Mouse (Mus musculus) spleen, adult 2 months (tissue): ENCODE results near the gene Aoc1. TPM values are rescaled to one million over a fixed set of nuclear protein-coding genes. Genes with fewer than 3 reads are reported as not detected.

ENCODE experiments used
- DNase-seq, 2 experiments: peaks; one replicate each; pipeline versions ENCODE4 v3.0.0 to v3.0.0-alpha.2; 2012 to 2021; ENCODE audit warnings: low spot score in 2 of 2, low read depth in 1 of 2
- H3K27ac ChIP-seq: fragments of 200-500 bp; 2 replicates; pipeline ENCODE4 v1.5.1; 2012; ENCODE audit warnings: low read length, inconsistent platforms; ENCODE audit not compliant: insufficient read depth
- H3K27me3 ChIP-seq: fragments of 200-500 bp; 2 replicates; pipeline ENCODE4 v1.6.1; 2012; ENCODE audit warnings: mild to moderate bottlenecking, moderate library complexity, low read length, inconsistent platforms; ENCODE audit not compliant: control insufficient read depth, insufficient read depth
- H3K36me3 ChIP-seq: fragments of 200-500 bp; 2 replicates; pipeline ENCODE4 v1.6.1; 2012; ENCODE audit warnings: mild to moderate bottlenecking, low read length, inconsistent platforms; ENCODE audit not compliant: control insufficient read depth, insufficient read depth
- H3K4me1 ChIP-seq: fragments of 200-500 bp; 2 replicates; pipeline ENCODE4 v1.6.1; 2011; ENCODE audit warnings: inconsistent platforms; ENCODE audit not compliant: control insufficient read depth, insufficient read depth, insufficient read length
- H3K4me3 ChIP-seq: fragments of 200-500 bp; 2 replicates; pipeline ENCODE4 v1.5.1; 2011; ENCODE audit warnings: mild to moderate bottlenecking, inconsistent platforms; ENCODE audit not compliant: insufficient read depth, insufficient read length; ENCODE audit errors: extremely low read depth
- CTCF ChIP-seq: fragments of 200-500 bp; IDR thresholded peaks from 2 replicates; pipeline ENCODE4 v1.5.1; 2011; ENCODE audit warnings: mild to moderate bottlenecking, inconsistent platforms; ENCODE audit not compliant: insufficient read depth, insufficient read length, insufficient replicate concordance; ENCODE audit errors: extremely low read depth
- POLR2A ChIP-seq: fragments of 200-500 bp; IDR thresholded peaks from 2 replicates; pipeline ENCODE4 v1.6.1; 2011; ENCODE audit warnings: low read depth, low read length, inconsistent platforms
- WGBS: fragments of 180-500 bp; shearing (Covaris S2); methylation state at CpG from one replicate; pipeline ENCODE4 v1.1.7; 2018; 5-methylcytosine and 5-hydroxymethylcytosine counted together
- polyA plus RNA-seq: library from polyadenylated mRNA; depleted of rRNA; stranded (reverse); fragments of >200 nt; gene quantifications from 2 replicates; pipeline ENCODE4 v1.2.3, GENCODE M21; 2012

Aoc1 gene
- polyA plus RNA-seq, 1 experiment, result 0.77 TPM

- Histone ChIP-seq H3K36me3 (no peaks in the 10 kb centered on the region), H3K27me3 (no peaks in the 10 kb centered on the region), H3K27ac (no peak overlapping the region), H3K4me3 (no peak overlapping the region), H3K4me1 (no peaks in the 10 kb centered on the region)
- 84% methylated on average over 13 of the region's 13 CpGs for WGBS
- DNase-seq, result no peak
- no peak for TF ChIP-seq POLR2A
These were observed 32.9 kb downstream of the Aoc1 start for GRCm38 (mm10) chr6:48905606-48906005.

GRCm38 (mm10) chr6:48906371-48906770 lies 33.7 kb downstream of the Aoc1 start:
- 96% methylated on average over 14 of the region's 14 CpGs for WGBS

GRCm38 (mm10) chr6:48909229-48909628 lies 36.5 kb downstream of the Aoc1 start:
- Histone ChIP-seq H3K4me1 (no peaks in the 10 kb centered on the region), H3K27me3 (no peaks in the 10 kb centered on the region), H3K4me3 (no peak overlapping the region), H3K27ac (no peak overlapping the region), H3K36me3 (no peaks in the 10 kb centered on the region)
- no peak for TF ChIP-seq CTCF
- no peak for TF ChIP-seq POLR2A
- 90% methylated on average over 1 of the region's 1 CpGs for WGBS
- DNase-seq, result no peak

More at GRCm38 (mm10) chr6:48906371-48906770, 33.7 kb downstream of the Aoc1 start:
- no peak for TF ChIP-seq POLR2A
- Histone ChIP-seq H3K4me1 (no peaks in the 10 kb centered on the region), H3K4me3 (no peak overlapping the region), H3K36me3 (no peaks in the 10 kb centered on the region), H3K27ac (no peak overlapping the region), H3K27me3 (no peaks in the 10 kb centered on the region)
- DNase-seq, result no peak

GRCm38 (mm10) chr6:48912033-48912432 lies 39.3 kb downstream of the Aoc1 start:
- Histone ChIP-seq H3K4me3 (no peak overlapping the region), H3K36me3 (no peaks in the 10 kb centered on the region), H3K27me3 (no peaks in the 10 kb centered on the region), H3K4me1 (no peaks in the 10 kb centered on the region), H3K27ac (no peak overlapping the region)
- peak; percentile 8 to 14 for DNase-seq
- TF ChIP-seq CTCF (peak; percentile 24; the same call in 1 of the 2 replicates), POLR2A (no peak)
- 12% methylated on average over 3 of the region's 3 CpGs for WGBS

- WGBS, result 91% methylated on average over 2 of the region's 2 CpGs
- no peak overlapping the region for H3K4me3 ChIP-seq
- H3K36me3 ChIP-seq, result no peaks in the 10 kb centered on the region
- H3K4me1 ChIP-seq, result no peaks in the 10 kb centered on the region
- no peak for DNase-seq
- H3K27ac ChIP-seq, result no peak overlapping the region
- H3K27me3 ChIP-seq, result no peaks in the 10 kb centered on the region
- TF ChIP-seq POLR2A (no peak), CTCF (no peak)
These were observed 40.9 kb downstream of the Aoc1 start for GRCm38 (mm10) chr6:48913587-48913986.

- no peak for DNase-seq
- no peaks in the 10 kb centered on the region for H3K36me3 ChIP-seq
- H3K4me1 ChIP-seq, result no peaks in the 10 kb centered on the region
- no peak within 1 kb of the TSS for H3K4me3 ChIP-seq
- H3K27ac ChIP-seq, result no peak within 1 kb of the TSS
- WGBS, result 90% methylated on average over 5 of the region's 5 CpGs
- no peaks in the 10 kb centered on the region for H3K27me3 ChIP-seq
- TF ChIP-seq POLR2A (no peak), CTCF (no peak)
These were observed 56.9 kb downstream of the Aoc1 start, which contains the start of gene 1600015I10Rik for GRCm38 (mm10) chr6:48929595-48929994. 1600015I10Rik (plus strand) TSS chr6:48929895.

GRCm38 (mm10) chr6:48949596-48949995 lies 76.9 kb downstream of the Aoc1 start:
- Histone ChIP-seq H3K4me1 (no peaks in the 10 kb centered on the region), H3K27ac (no peak overlapping the region), H3K36me3 (no peaks in the 10 kb centered on the region), H3K4me3 (no peak overlapping the region), H3K27me3 (no peaks in the 10 kb centered on the region)
- 75% methylated on average over 2 of the region's 2 CpGs for WGBS
- TF ChIP-seq POLR2A, result no peak
- TF ChIP-seq CTCF, result no peak
- no peak for DNase-seq

- no peak for TF ChIP-seq POLR2A
- TF ChIP-seq CTCF, result no peak
- H3K36me3 ChIP-seq, result no peaks in the 10 kb centered on the region
- H3K4me3 ChIP-seq, result no peak overlapping the region
- no peak overlapping the region for H3K27ac ChIP-seq
- H3K4me1 ChIP-seq, result no peaks in the 10 kb centered on the region
- no peak for DNase-seq
- no peaks in the 10 kb centered on the region for H3K27me3 ChIP-seq
- WGBS, result 90% methylated on average over 5 of the region's 5 CpGs
These were observed 78.0 kb downstream of the Aoc1 start for GRCm38 (mm10) chr6:48950676-48951075.
